Mouse (Mus musculus) kidney, adult 2 months (tissue): ENCODE measurements around the gene Abhd8. TPM values are rescaled to one million over a fixed set of nuclear protein-coding genes. Genes with fewer than 3 reads are reported as not detected.
"Not testable (repeated sequence)": the region's sequence is repeated elsewhere in the genome, so short reads cannot be mapped to it uniquely, and the experiment has no call there.

ENCODE experiments used
- DNase-seq: peaks from one replicate; pipeline ENCODE4 v3.0.0; 2021
- H3K27ac ChIP-seq: fragments of 200-500 bp; 2 replicates; pipeline ENCODE4 v1.5.1; 2012; ENCODE audit warnings: low read depth, low read length, control low read depth, inconsistent platforms; ENCODE audit not compliant: insufficient read depth
- H3K27me3 ChIP-seq: fragments of 200-500 bp; replicated peaks from 2 replicates; pipeline ENCODE4 v1.6.1; 2012; ENCODE audit warnings: mild to moderate bottlenecking, moderate library complexity, low read length, inconsistent platforms; ENCODE audit not compliant: control insufficient read depth, insufficient read depth
- H3K36me3 ChIP-seq: fragments of 200-500 bp; 2 replicates; pipeline ENCODE4 v1.6.1; 2012; ENCODE audit warnings: mild to moderate bottlenecking, moderate library complexity, low read length, inconsistent platforms; ENCODE audit not compliant: control insufficient read depth, insufficient read depth
- H3K4me1 ChIP-seq: fragments of 200-500 bp; 2 replicates; pipeline ENCODE4 v1.6.1; 2011; ENCODE audit warnings: low read length; ENCODE audit not compliant: control insufficient read depth, insufficient read depth
- H3K4me3 ChIP-seq: fragments of 200-500 bp; 2 replicates; pipeline ENCODE4 v1.5.1; 2011; ENCODE audit warnings: mild to moderate bottlenecking, low read depth, low read length, control low read depth; ENCODE audit not compliant: insufficient read depth
- CTCF ChIP-seq: fragments of 200-500 bp; conservative IDR thresholded peaks from 2 replicates; pipeline ENCODE4 v1.5.1; 2011; ENCODE audit warnings: low read depth, mild to moderate bottlenecking, control low read depth, low read length, moderate library complexity, mixed read lengths; ENCODE audit not compliant: insufficient read depth, insufficient read length
- POLR2A ChIP-seq: fragments of 200-500 bp; IDR thresholded peaks from one replicate; pipeline ENCODE4 v1.6.1; 2011; ENCODE audit warnings: low read depth, low read length, control low read depth
- WGBS: fragments of 180-500 bp; shearing (Covaris S2); methylation state at CpG from one replicate; pipeline ENCODE4 v1.1.7; 2018; 5-methylcytosine and 5-hydroxymethylcytosine counted together
- polyA plus RNA-seq: library from polyadenylated mRNA; depleted of rRNA; stranded (reverse); fragments of >200 nt; gene quantifications from 2 replicates; pipeline ENCODE4 v1.2.3, GENCODE M21; 2012; rRNA removed

The Abhd8 gene
- polyA plus RNA-seq, 1 experiment, result 29.8 TPM

DNA sequence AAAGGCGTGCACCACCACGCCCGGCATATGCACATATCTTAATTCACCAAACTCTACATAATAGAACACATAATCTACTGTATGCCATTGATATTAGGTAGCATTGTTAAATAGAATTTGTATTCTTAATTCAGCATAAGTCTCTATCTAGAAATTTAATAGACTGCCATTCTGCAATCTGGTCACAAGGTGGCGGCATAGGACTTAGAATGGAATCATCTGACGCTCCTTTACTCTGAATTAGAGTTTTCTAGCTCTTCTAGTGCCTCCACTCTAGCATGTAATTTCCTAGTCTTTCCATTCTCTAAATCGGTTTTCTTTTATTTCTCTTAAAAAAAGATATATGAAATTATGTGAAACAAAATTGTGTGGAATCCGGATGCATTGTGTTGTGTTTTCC lies 22.1 kb downstream of the Abhd8 start:
- no peak overlapping the region for H3K4me3 ChIP-seq
- H3K36me3 ChIP-seq, result no peaks in the 10 kb centered on the region
- H3K4me1 ChIP-seq, result no peaks in the 10 kb centered on the region
- TF ChIP-seq POLR2A, result no peak
- 0 out of 2 replicates have a peak, but pooled peaks have one; percentile 25 for TF ChIP-seq CTCF
- no peaks in the 10 kb centered on the region for H3K27me3 ChIP-seq
- DNase-seq, result peak; percentile 43
- WGBS, result 0% methylated on average over 7 of the region's 7 CpGs
- H3K27ac ChIP-seq, result no peak overlapping the region

DNA sequence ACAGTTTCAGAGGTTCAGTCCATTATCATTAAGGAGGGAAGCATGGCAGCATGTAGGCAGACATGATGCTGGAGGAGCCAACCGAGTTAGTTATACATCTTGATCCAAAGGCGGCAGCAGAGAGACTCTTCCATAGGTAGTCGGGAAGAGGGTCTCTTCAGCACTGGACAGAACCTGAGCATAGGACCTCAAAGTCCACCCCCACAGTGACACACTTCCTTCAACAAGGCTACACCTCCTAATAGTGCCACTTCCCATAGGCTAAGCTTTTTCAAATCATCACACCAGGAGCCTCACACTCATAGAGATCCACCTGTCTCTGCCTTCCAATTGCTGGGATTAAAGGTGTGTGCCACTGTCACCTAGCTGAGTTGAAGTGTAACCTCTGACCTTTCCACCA lies 26.4 kb downstream of the Abhd8 start:
- no peaks in the 10 kb centered on the region for H3K27me3 ChIP-seq
- TF ChIP-seq CTCF, result no peak
- no peak for TF ChIP-seq POLR2A
- H3K36me3 ChIP-seq, result no peaks in the 10 kb centered on the region
- H3K27ac ChIP-seq, result no peak overlapping the region
- H3K4me1 ChIP-seq, result no peaks in the 10 kb centered on the region
- WGBS, result 49% methylated on average over 3 of the region's 3 CpGs
- no peak for DNase-seq
- no peak overlapping the region for H3K4me3 ChIP-seq

DNA sequence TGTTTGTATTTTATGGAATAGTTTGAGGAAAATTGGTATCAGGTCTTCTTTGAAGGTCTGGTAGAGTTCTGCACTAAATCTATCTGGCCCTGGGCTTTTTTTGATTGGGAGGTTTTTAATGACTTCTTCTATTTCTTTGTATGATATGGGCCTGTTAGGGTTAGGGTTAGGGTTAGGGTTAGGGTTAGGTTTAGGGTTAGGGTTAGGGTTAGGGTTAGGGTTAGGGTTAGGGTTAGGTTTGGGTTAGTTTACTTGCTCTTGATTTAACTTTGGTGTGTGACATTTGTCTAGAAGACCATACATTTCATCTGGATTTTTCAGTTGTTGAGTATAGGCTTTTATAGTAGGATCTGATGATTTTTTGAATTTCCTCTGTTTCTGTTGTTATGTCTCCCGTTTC lies 30.5 kb downstream of the Abhd8 start:
- not testable (repeated sequence) for H3K4me1 ChIP-seq, H3K27me3 ChIP-seq, H3K4me3 ChIP-seq, H3K27ac ChIP-seq, H3K36me3 ChIP-seq, DNase-seq
- WGBS, result 79% methylated on average over 1 of the region's 1 CpGs

DNA sequence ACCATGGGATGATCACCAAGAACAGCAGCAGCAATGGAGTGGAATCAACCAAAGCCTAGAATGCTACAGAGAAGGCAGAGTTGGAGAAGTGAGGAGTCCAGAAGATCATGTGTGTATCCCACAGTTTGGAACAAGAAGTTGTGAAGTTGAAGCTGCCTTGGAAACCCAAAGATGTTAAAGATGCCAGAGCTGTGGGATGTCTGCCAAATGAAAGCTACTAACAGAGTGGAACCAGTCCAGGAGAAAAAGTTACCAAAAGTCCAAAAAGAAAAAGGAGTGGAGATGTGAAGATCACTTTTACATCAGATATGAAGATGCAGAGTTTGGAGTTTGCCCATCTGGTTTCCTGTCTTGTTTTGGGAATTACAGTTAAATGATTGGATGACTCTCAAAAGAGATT lies 41.3 kb downstream of the Abhd8 start:
- H3K27me3 ChIP-seq, result no peaks in the 10 kb centered on the region
- H3K4me1 ChIP-seq, result no peaks in the 10 kb centered on the region
- no peak overlapping the region for H3K27ac ChIP-seq
- H3K36me3 ChIP-seq, result no peaks in the 10 kb centered on the region
- no peak for TF ChIP-seq POLR2A
- TF ChIP-seq CTCF, result no peak
- DNase-seq, result no peak
- no peak overlapping the region for H3K4me3 ChIP-seq

DNA sequence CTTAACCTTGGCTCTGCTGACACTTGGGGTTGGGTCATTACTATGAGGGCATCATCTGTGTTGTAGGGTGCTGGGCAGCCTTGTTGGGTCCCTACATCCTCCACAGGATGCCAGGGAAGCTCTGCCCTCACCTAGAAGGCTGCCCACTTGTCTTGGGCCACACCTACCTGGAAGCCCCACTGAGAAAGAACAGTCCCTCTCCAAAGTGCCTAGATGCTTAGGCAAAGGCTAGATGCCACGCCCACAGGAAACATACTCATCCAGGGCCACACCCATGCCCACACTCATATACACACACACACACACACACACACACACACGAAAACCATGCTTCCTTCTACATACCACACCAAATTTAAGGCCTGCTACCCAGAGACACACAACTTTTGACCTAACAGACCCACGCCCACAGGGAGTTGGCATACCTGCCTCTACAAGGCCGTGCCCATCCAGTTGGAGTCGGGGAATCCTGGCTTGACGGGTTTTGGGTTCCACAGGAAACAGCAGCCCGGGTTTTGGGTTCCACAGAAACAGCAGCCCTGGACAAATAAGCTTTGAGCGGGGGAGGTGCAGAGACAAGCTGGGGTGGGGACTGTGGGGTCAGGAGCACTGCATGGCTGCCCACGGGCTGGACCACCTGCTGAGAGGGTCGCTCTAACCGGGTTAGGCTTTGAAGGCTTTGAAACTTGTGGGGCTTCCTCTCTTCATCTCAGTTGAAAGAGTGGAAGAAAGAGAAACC lies 51.8 kb downstream of the Abhd8 start:
- Histone ChIP-seq H3K4me1 (no peaks in the 10 kb centered on the region), H3K27me3 (no peaks in the 10 kb centered on the region), H3K4me3 (no peak overlapping the region), H3K27ac (no peak overlapping the region), H3K36me3 (no peaks in the 10 kb centered on the region)
- no peak for DNase-seq
- 28% methylated on average over 11 of the region's 11 CpGs for WGBS
- TF ChIP-seq POLR2A (no peak), CTCF (no peak)

DNA sequence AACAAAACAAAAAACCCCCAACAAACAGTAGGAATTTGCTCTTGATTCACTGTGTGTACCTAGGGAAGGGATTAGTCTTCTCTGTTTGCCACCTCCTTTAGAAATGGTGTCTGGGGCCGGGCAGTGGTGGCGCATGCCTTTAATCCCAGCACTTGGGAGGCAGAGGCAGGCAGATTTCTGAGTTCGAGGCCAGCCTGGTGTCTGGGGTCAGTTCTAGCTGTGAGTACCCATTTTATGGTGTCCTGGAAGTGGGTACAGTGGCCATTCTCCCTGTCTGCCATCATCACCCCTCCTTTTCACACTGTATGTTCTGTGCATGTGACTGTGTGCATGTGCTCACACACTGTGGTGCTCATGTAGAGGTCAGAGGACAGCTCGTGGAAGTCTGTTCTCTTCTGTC lies 55.2 kb downstream of the Abhd8 start:
- TF ChIP-seq CTCF (no peak), POLR2A (no peak)
- Histone ChIP-seq H3K4me3 (no peak overlapping the region), H3K27me3 (no peaks in the 10 kb centered on the region), H3K36me3 (no peaks in the 10 kb centered on the region), H3K4me1 (peaks cover 9% of the 10 kb centered on the region; the same call in 1 of the 2 replicates), H3K27ac (no peak overlapping the region)
- DNase-seq, result no peak
- 93% methylated on average over 4 of the region's 4 CpGs for WGBS

DNA sequence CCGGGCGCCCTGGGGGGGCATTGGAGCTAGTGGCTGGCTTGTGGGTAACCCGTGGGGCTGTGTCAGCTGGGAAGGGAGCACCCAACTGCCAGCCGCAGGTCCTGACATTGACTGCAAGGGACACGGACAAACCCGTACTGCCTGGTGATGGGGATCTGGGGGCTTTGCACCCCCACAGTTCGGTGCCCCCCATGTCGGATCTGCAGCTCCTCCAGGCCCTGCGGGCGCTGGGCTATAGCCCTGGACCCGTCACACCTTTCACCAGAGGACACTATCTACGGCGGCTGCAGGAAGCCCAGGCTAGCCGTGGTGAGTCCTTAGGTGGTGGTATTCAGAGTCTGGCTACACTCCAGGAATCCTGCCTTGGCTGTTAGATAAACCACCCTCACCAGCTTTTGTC lies 56.0 kb downstream of the Abhd8 start:
- no peaks in the 10 kb centered on the region for H3K27me3 ChIP-seq
- no peak overlapping the region for H3K27ac ChIP-seq
- WGBS, result 91% methylated on average over 14 of the region's 14 CpGs
- H3K36me3 ChIP-seq, result no peaks in the 10 kb centered on the region
- H3K4me1 ChIP-seq, result peaks cover 9% of the 10 kb centered on the region; the same call in 1 of the 2 replicates
- no peak overlapping the region for H3K4me3 ChIP-seq
- no peak for DNase-seq
- TF ChIP-seq POLR2A (no peak), CTCF (no peak)

Other genes starting within 250 kb of the Abhd8 start
- gene Myo9b, start 190.9 kb downstream of the Abhd8 start, polyA plus RNA-seq, result 11.4 and 12.0 TPM in 2 replicates
- 3.1 and 3.6 TPM in 2 replicates for gene Haus8, start 190.7 kb downstream of the Abhd8 start, polyA plus RNA-seq
- 111 and 127 TPM in 2 replicates for gene Use1, start 96.8 kb downstream of the Abhd8 start, polyA plus RNA-seq
- gene Ocel1, start 92.4 kb downstream of the Abhd8 start, polyA plus RNA-seq, result 12.5 and 14.2 TPM in 2 replicates
- 177 and 264 TPM in 2 replicates for gene Nr2f6, start 81.7 kb downstream of the Abhd8 start, polyA plus RNA-seq
- 38.5 and 43.4 TPM in 2 replicates for gene Ushbp1, start 67.9 kb downstream of the Abhd8 start, polyA plus RNA-seq
- 153 and 162 TPM in 2 replicates for gene Babam1, start 66.8 kb downstream of the Abhd8 start, polyA plus RNA-seq
- gene Ankle1, start 57.6 kb downstream of the Abhd8 start, polyA plus RNA-seq, result 0.28 and 0.79 TPM in 2 replicates
- gene Mrpl34, start 1.3 kb upstream of the Abhd8 start, polyA plus RNA-seq, result 168 and 186 TPM in 2 replicates
- gene Dda1, start 5.5 kb upstream of the Abhd8 start, polyA plus RNA-seq, result 61.5 and 62.6 TPM in 2 replicates
- gene Ano8, start 22.3 kb upstream of the Abhd8 start, polyA plus RNA-seq, result 12.6 and 15.2 TPM in 2 replicates
- 20.2 and 25.0 TPM in 2 replicates for gene Gtpbp3, start 24.4 kb upstream of the Abhd8 start, polyA plus RNA-seq
- gene Plvap, start 48.1 kb upstream of the Abhd8 start, polyA plus RNA-seq, result 502 and 542 TPM in 2 replicates
- 0.09 TPM in 1 of 2 replicates, not detected in the other for gene Ccdc194, start 62.1 kb upstream of the Abhd8 start, polyA plus RNA-seq
- 167 and 184 TPM in 2 replicates for gene Bst2, start 73.8 kb upstream of the Abhd8 start, polyA plus RNA-seq
- gene Mvb12a, start 79.3 kb upstream of the Abhd8 start, polyA plus RNA-seq, result 136 and 164 TPM in 2 replicates
- gene Tmem221, start 95.2 kb upstream of the Abhd8 start, polyA plus RNA-seq, result 7.8 and 8.4 TPM in 2 replicates
- 0.14 and 0.19 TPM in 2 replicates for gene Nxnl1, start 102.9 kb upstream of the Abhd8 start, polyA plus RNA-seq
- 146 and 182 TPM in 2 replicates for gene Slc27a1, start 105.2 kb upstream of the Abhd8 start, polyA plus RNA-seq
- 134 TPM in 2 replicates for gene Pgls, start 128.5 kb upstream of the Abhd8 start, polyA plus RNA-seq
- gene Fam129c, start 134.0 kb upstream of the Abhd8 start, polyA plus RNA-seq, result 1.2 and 2.4 TPM in 2 replicates
- 62.2 and 70.4 TPM in 2 replicates for gene Colgalt1, start 147.3 kb upstream of the Abhd8 start, polyA plus RNA-seq
- 1.3 and 2.1 TPM in 2 replicates for gene Unc13a, start 208.1 kb upstream of the Abhd8 start, polyA plus RNA-seq
- 15.1 and 16.5 TPM in 2 replicates for gene Jak3, start 212.6 kb upstream of the Abhd8 start, polyA plus RNA-seq
- gene Insl3, start 225.6 kb upstream of the Abhd8 start, polyA plus RNA-seq, result 14.5 and 17.8 TPM in 2 replicates
- gene B3gnt3, start 238.1 kb upstream of the Abhd8 start, polyA plus RNA-seq, result 5.5 and 5.9 TPM in 2 replicates